Mouse (Mus musculus): ENCODE results near the gene Ralbp1. TPM values are rescaled to one million over a fixed set of nuclear protein-coding genes. Genes with fewer than 3 reads are reported as not detected.

Ralbp1 gene
- polyA plus RNA-seq, 1 experiment from 2014 or later: 51.6 TPM

DNA sequence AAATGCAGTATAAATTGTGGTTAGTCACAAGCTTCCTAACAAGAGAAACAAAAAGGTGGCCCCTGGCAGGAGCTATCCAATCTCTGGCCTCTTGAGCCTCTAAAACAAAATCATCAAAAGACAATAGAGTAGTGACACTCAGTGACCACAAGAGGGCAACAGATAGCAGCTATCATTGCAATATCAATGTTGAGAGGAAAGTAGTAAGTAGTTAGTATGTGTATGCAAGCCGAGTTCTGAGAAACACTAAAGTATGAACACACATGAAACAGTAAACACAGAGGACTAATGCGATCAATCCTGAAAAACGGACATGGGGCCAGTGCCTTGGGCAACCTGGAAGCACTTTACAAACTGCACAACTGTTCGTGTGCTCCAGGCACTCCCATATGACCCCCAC is 20.9 kb downstream of the Ralbp1 start:
- DNase-seq (ENCODE audit: low spot score): no peak
- no peaks in the 10 kb centered on the region for H3K27me3 ChIP-seq (ENCODE audit: low read depth, poor library complexity, severe bottlenecking)
- no peaks in the 10 kb centered on the region for H3K9me3 ChIP-seq (replicated peaks)
- H3K4me3 ChIP-seq: no peak overlapping the region
- peaks cover 37% of the 10 kb centered on the region for H3K36me3 ChIP-seq
- whole genome bisulfite sequencing: 46% methylated on average over 4 of the region's 4 CpGs
- H3K4me1 ChIP-seq: peaks cover 6% of the 10 kb centered on the region; the same call in 1 of the 2 replicates
- H3K27ac ChIP-seq (replicated peaks): no peak overlapping the region

DNA sequence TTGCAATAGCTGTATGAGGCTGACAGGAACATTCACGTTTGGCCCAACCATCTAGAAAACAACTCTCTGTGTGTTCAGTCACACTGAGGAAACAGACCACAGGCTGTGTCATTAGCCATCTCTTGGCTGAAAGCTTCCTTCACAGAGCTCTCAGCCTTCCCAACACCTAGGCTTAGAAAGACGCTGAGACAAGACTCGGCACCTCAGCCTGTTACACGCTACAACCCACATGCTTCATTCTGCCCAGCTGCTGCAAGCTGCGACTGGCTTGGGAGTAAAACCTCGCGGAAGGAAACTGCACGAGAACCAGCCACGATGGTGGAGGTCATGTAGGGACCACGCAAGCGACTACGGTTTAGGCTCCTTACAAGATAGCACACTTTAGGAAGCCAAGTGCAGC is 21.8 kb downstream of the Ralbp1 start:
- WGBS: 96% methylated on average over 12 of the region's 12 CpGs
- Histone ChIP-seq H3K4me3 (no peak overlapping the region), H3K27me3 (ENCODE audit: low read depth, poor library complexity, severe bottlenecking) (no peaks in the 10 kb centered on the region), H3K36me3 (peaks cover 41% of the 10 kb centered on the region), H3K4me1 (peaks cover 6% of the 10 kb centered on the region; the same call in 1 of the 2 replicates), H3K27ac (replicated peaks) (no peak overlapping the region), H3K9me3 (replicated peaks) (no peaks in the 10 kb centered on the region)
- DNase-seq (ENCODE audit: low spot score): no peak

- Histone ChIP-seq H3K36me3 (peaks cover 53% of the 10 kb centered on the region), H3K27me3 (ENCODE audit: low read depth, poor library complexity, severe bottlenecking) (no peaks in the 10 kb centered on the region), H3K4me1 (peaks cover 6% of the 10 kb centered on the region; the same call in 1 of the 2 replicates), H3K4me3 (no peak overlapping the region), H3K27ac (replicated peaks) (no peak overlapping the region), H3K9me3 (replicated peaks) (no peaks in the 10 kb centered on the region)
- WGBS: 62% methylated on average over 4 of the region's 4 CpGs
- DNase-seq (ENCODE audit: low spot score): peak; percentile 36
These were observed 23.0 kb downstream of the Ralbp1 start for GRCm38 (mm10) chr17:65862579-65862978.

GRCm38 (mm10) chr17:65857617-65858016 is 28.0 kb downstream of the Ralbp1 start:
- H3K27me3 ChIP-seq (ENCODE audit: low read depth, poor library complexity, severe bottlenecking): no peaks in the 10 kb centered on the region
- peaks cover 72% of the 10 kb centered on the region for H3K36me3 ChIP-seq
- H3K4me1 ChIP-seq: no peaks in the 10 kb centered on the region
- H3K4me3 ChIP-seq: no peak overlapping the region
- no peaks in the 10 kb centered on the region for H3K9me3 ChIP-seq (replicated peaks)
- H3K27ac ChIP-seq (replicated peaks): no peak overlapping the region
- 90% methylated on average over 4 of the region's 4 CpGs for WGBS
- DNase-seq (ENCODE audit: low spot score): no peak

GRCm38 (mm10) chr17:65854006-65854405 is 31.6 kb downstream of the Ralbp1 start:
- 92% methylated on average over 4 of the region's 4 CpGs for WGBS
- no peaks in the 10 kb centered on the region for H3K4me1 ChIP-seq
- no peak overlapping the region for H3K4me3 ChIP-seq
- DNase-seq (ENCODE audit: low spot score): no peak
- H3K9me3 ChIP-seq (replicated peaks): no peaks in the 10 kb centered on the region
- no peaks in the 10 kb centered on the region for H3K27me3 ChIP-seq (ENCODE audit: low read depth, poor library complexity, severe bottlenecking)
- no peak overlapping the region for H3K27ac ChIP-seq (replicated peaks)
- H3K36me3 ChIP-seq: peaks cover 89% of the 10 kb centered on the region

DNA sequence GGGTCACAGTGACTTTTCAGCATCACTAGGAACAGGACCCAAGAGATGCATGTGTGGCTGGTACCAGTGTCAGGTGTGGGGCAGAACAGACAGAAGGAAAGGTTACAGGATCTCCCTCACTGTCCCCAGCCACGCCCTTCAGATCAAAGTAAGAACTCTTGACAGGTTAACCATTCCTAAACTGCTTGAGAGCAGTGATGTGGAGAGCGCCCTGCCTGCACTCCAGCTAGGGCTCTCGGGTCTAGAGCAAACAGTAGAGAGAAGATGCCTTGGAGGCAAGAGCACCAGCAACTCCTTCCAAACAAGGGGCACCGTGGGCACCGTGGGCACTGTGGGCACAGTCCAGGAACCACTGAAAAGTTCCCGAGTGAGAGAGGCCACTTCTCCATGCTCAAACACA is 32.3 kb downstream of the Ralbp1 start:
- H3K9me3 ChIP-seq (replicated peaks): no peaks in the 10 kb centered on the region
- no peak for DNase-seq (ENCODE audit: low spot score)
- whole genome bisulfite sequencing: 90% methylated on average over 6 of the region's 6 CpGs
- no peak overlapping the region for H3K4me3 ChIP-seq
- H3K27ac ChIP-seq (replicated peaks): no peak overlapping the region
- no peaks in the 10 kb centered on the region for H3K27me3 ChIP-seq (ENCODE audit: low read depth, poor library complexity, severe bottlenecking)
- H3K4me1 ChIP-seq: no peaks in the 10 kb centered on the region
- peaks cover 88% of the 10 kb centered on the region for H3K36me3 ChIP-seq

DNA sequence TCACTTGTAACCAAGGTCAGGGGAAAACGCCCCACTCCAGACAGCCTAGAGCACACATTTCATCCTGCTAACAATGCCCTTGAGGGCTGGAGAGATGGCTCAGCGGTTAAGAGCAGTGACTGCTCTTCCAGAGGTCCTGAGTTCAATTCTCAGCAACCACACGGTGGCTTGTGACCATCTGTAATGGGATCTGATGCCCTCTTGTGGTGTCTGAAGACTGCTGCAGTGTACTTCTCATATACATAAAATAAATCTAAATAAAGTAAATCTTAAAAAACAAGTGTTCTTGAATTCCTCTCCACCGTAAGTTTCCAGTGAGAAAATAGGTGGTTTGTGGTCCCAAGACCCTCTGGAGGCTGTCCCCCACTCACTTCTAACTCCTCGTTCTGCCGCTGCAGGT is 33.8 kb downstream of the Ralbp1 start:
- Histone ChIP-seq H3K9me3 (replicated peaks) (no peaks in the 10 kb centered on the region), H3K36me3 (peaks cover 87% of the 10 kb centered on the region), H3K27ac (replicated peaks) (no peak overlapping the region), H3K4me3 (no peak overlapping the region), H3K4me1 (no peaks in the 10 kb centered on the region), H3K27me3 (ENCODE audit: low read depth, poor library complexity, severe bottlenecking) (no peaks in the 10 kb centered on the region)
- WGBS: 94% methylated on average over 6 of the region's 6 CpGs
- DNase-seq (ENCODE audit: low spot score): no peak

- peaks cover 85% of the 10 kb centered on the region for H3K36me3 ChIP-seq
- H3K4me3 ChIP-seq: no peak overlapping the region
- WGBS: 92% methylated on average over 17 of the region's 17 CpGs
These were observed 35.1 kb downstream of the Ralbp1 start for GRCm38 (mm10) chr17:65850487-65850886.

GRCm38 (mm10) chr17:65847694-65848449 is 37.7 kb downstream of the Ralbp1 start:
- Histone ChIP-seq H3K27ac (replicated peaks) (no peak overlapping the region), H3K4me1 (no peaks in the 10 kb centered on the region), H3K4me3 (no peak overlapping the region), H3K27me3 (ENCODE audit: low read depth, poor library complexity, severe bottlenecking) (no peaks in the 10 kb centered on the region), H3K9me3 (replicated peaks) (no peaks in the 10 kb centered on the region), H3K36me3 (peaks cover 93% of the 10 kb centered on the region)
- no peak for DNase-seq (ENCODE audit: low spot score)
- WGBS: 86% methylated on average over 11 of the region's 11 CpGs

More at GRCm38 (mm10) chr17:65850487-65850886, 35.1 kb downstream of the Ralbp1 start:
- Histone ChIP-seq H3K9me3 (replicated peaks) (no peaks in the 10 kb centered on the region), H3K27ac (replicated peaks) (no peak overlapping the region), H3K27me3 (ENCODE audit: low read depth, poor library complexity, severe bottlenecking) (no peaks in the 10 kb centered on the region), H3K4me1 (no peaks in the 10 kb centered on the region)
- no peak for DNase-seq (ENCODE audit: low spot score)

GRCm38 (mm10) chr17:65845423-65845822 is 40.2 kb downstream of the Ralbp1 start:
- no peak for DNase-seq (ENCODE audit: low spot score)
- Histone ChIP-seq H3K27me3 (ENCODE audit: low read depth, poor library complexity, severe bottlenecking) (no peaks in the 10 kb centered on the region), H3K4me1 (no peaks in the 10 kb centered on the region), H3K9me3 (replicated peaks) (no peaks in the 10 kb centered on the region), H3K4me3 (no peak overlapping the region), H3K36me3 (peaks cover 93% of the 10 kb centered on the region), H3K27ac (replicated peaks) (no peak overlapping the region)
- 91% methylated on average over 6 of the region's 6 CpGs for WGBS

DNA sequence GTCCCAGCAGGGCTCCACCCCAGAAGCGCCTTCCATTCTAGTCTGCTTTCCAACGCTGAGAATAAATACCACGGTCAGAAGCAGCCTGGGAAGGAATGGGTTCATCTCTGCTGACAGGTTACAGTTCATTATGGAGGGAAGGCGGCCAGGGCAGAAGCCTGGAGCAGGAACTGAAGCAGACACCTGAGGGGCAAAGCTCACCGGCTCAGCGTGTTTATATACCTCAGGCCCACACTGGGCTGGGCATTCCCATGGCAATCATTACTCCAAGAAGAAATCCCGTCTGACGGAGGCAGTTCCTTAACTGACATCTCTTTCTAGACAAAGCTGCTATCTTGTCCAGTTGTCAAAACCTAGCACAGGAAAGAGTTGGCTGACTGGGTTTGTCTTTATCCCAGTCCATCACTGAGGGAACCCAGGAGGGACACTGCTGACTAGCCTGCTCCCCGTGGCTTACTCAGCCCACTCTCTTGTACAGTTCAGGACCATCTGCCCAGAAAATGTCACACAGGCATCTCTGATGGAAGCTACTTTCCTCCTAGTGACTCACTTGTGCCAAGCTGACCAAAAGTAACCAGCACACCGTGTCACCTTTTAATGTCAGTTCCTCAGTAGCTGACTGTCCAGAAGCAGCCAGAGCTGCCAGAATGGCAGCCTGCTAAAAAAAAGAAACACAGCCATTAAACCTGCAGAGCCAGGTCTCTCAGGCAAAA is 42.8 kb downstream of the Ralbp1 start:
- H3K27ac ChIP-seq (replicated peaks): no peak overlapping the region
- H3K4me1 ChIP-seq: no peaks in the 10 kb centered on the region
- no peaks in the 10 kb centered on the region for H3K27me3 ChIP-seq (ENCODE audit: low read depth, poor library complexity, severe bottlenecking)
- H3K9me3 ChIP-seq (replicated peaks): no peaks in the 10 kb centered on the region
- peaks cover 96% of the 10 kb centered on the region for H3K36me3 ChIP-seq
- no peak for DNase-seq (ENCODE audit: low spot score)
- WGBS: 91% methylated on average over 10 of the region's 10 CpGs
- no peak overlapping the region for H3K4me3 ChIP-seq

DNA sequence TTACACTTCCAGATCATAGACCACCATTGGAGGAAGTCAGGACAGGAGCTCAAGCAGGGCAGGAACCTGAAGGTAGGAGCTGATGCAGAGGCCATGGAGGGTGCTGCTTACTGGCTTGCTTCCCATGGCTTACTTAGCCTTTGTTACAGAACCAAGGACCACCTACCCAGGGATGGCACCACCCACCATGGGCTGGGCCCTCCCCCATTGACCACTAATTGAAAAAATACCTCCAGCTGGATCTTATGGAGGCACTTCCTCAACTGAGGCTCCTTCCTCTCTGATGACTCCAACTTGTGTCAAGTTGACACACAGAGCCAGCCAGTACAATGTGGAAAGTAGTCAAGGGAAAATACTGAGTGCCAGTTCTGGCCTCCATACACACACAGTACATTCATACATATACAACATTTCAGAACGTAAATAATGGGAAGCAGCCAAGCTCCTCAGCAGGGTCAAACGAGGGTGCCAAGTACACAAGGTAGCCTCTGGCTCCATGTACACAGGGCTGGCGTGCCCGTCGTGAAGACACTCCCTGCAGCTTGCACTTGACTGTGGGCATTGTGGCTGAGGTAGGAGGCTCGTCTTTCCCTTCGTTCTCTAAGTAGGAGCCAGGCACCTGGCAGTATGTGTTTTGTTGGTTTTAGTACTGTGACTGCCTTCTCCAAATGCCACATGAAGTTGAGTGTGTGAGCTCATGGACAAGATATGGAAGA is 45.9 kb downstream of the Ralbp1 start:
- Histone ChIP-seq H3K4me3 (no peak overlapping the region), H3K27ac (replicated peaks) (no peak overlapping the region), H3K36me3 (peaks cover 99% of the 10 kb centered on the region), H3K9me3 (replicated peaks) (no peaks in the 10 kb centered on the region), H3K4me1 (no peaks in the 10 kb centered on the region), H3K27me3 (ENCODE audit: low read depth, poor library complexity, severe bottlenecking) (no peaks in the 10 kb centered on the region)
- no peak for DNase-seq (ENCODE audit: low spot score)
- WGBS: 91% methylated on average over 7 of the region's 7 CpGs

DNA sequence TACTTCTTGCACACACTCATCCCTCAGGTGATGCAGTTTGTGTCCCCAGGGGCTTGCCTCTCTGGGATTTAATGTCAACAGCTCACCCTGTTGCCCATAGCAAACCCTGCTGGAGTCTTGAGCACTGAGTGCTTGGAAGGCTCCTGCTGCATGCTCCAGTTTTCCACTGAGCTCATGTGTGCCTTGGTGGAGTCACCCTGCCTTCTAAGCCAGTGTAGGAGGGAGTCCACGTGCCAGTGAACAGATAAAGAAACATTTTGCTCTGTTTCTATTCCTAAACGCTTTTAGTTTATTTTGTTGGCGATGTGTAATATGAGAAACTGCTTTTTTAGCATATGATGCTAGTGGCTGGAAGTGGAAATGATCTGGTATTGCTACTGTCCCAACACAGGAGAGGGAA is 48.9 kb downstream of the Ralbp1 start:
- H3K9me3 ChIP-seq (replicated peaks): no peaks in the 10 kb centered on the region
- WGBS: 87% methylated on average over 3 of the region's 3 CpGs
- peaks cover 98% of the 10 kb centered on the region for H3K36me3 ChIP-seq
- no peak for DNase-seq (ENCODE audit: low spot score)
- H3K27me3 ChIP-seq (ENCODE audit: low read depth, poor library complexity, severe bottlenecking): no peaks in the 10 kb centered on the region
- no peak overlapping the region for H3K4me3 ChIP-seq
- H3K4me1 ChIP-seq: no peaks in the 10 kb centered on the region
- H3K27ac ChIP-seq (replicated peaks): no peak overlapping the region
